Mouse (Mus musculus): ENCODE measurements around the gene Aco1.

Gene Aco1

GRCm38 (mm10) chr4:40217910-40218309 is 75.0 kb downstream of the Aco1 start:
- DNase-seq (ENCODE audit: low spot score in 2 of 2): no peak

- peak in 1 of 2 experiments; percentile 37 for DNase-seq (ENCODE audit: low spot score in 2 of 2)
These were observed 75.5 kb downstream of the Aco1 start for GRCm38 (mm10) chr4:40218382-40218781.

- DNase-seq (ENCODE audit: low spot score in 2 of 2): no peak
These were observed 77.6 kb downstream of the Aco1 start for GRCm38 (mm10) chr4:40220437-40220836.

GRCm38 (mm10) chr4:40221004-40221760 is 78.3 kb downstream of the Aco1 start:
- DNase-seq (ENCODE audit: low spot score in 2 of 2): no peak

- no peak for DNase-seq (ENCODE audit: low spot score in 2 of 2)
These were observed 79.2 kb downstream of the Aco1 start for GRCm38 (mm10) chr4:40221876-40222585.

GRCm38 (mm10) chr4:40226095-40226494 is 83.2 kb downstream of the Aco1 start:
- DNase-seq (ENCODE audit: low spot score in 2 of 2): no peak

- DNase-seq (ENCODE audit: low spot score in 2 of 2): no peak
These were observed 84.2 kb downstream of the Aco1 start for GRCm38 (mm10) chr4:40227131-40227530.

- DNase-seq (ENCODE audit: low spot score in 2 of 2): no peak
These were observed 85.0 kb downstream of the Aco1 start for GRCm38 (mm10) chr4:40227886-40228285.

- DNase-seq (ENCODE audit: low spot score in 2 of 2): no peak
These were observed 86.8 kb downstream of the Aco1 start for GRCm38 (mm10) chr4:40229723-40230122.

GRCm38 (mm10) chr4:40233062-40233664 is 90.3 kb downstream of the Aco1 start:
- no peak for DNase-seq (ENCODE audit: low spot score in 2 of 2)

GRCm38 (mm10) chr4:40234256-40234655 is 91.4 kb downstream of the Aco1 start:
- no peak for DNase-seq (ENCODE audit: low spot score in 2 of 2)

DNA sequence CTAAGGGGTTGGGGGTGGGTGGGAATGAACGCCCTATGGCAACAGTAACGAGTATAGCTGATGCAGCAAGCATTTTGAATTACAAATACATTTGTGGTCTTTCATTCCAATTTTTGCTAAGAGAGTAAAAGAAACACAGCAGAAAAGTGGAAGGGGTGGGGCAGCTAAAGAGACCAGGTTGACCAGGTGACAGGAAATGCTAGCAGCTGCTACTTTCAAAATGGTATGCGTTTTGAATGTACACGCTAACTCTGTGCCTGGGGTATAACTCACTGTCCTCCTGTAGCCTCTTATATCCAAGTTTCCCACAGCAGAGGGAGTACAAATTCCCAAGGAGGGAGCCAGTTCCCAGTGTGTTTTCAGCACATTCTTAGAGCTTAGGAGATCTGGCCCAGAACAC is 93.9 kb downstream of the Aco1 start:
- no peak for DNase-seq (ENCODE audit: low spot score in 2 of 2)

DNA sequence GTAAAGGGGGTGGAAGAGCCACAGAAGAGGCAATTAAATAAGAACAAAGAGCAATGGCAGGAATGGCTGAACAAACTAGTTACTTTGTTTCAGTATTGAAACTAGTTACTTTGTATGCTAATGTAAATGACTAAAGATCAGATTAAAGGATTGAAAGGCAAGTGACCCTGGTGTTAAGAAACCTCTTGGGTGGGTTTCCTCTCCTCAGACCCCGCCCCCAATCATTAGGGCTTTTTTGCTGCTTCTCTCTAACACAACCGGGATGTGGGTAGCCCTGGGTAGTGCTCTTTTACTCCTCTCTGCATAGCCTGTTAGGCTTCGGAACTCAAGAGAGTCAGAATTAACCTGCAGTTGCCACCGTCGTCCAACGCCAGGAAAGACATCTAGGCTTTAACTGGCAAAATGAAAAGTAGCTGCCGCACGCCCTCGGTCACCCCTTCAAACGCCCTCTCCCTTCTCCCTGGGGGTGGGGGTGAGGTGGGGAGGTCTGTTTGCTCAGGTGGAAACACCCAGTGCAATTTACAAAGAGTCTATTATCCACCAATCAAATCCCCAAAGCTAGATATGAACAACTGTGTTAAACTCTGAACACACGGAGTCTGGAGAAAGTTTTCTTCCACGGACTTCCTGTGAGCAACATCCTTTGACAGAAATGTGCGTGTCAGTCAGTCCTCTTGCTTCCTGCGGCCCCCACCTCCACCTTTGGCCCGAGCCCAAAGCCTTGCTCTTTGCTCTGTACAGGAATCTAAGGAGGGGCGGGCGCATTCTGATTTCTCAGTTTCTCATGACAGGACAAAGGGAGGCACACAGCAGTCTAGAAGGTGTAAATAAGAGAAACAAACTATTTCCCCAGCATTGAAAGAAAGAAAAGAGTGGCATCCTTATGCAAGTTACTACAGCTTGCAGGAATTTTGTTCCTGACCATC is 95.9 kb downstream of the Aco1 start:
- peak in 1 of 2 experiments; percentile 22 for DNase-seq (ENCODE audit: low spot score in 2 of 2)

- DNase-seq (ENCODE audit: low spot score in 2 of 2): peak in 1 of 2 experiments; percentile 7
These were observed 96.8 kb downstream of the Aco1 start, which contains the start of gene Ddx58 for GRCm38 (mm10) chr4:40239409-40240271. TSS of gene Ddx58 (minus strand) at chr4:40239828.

DNA sequence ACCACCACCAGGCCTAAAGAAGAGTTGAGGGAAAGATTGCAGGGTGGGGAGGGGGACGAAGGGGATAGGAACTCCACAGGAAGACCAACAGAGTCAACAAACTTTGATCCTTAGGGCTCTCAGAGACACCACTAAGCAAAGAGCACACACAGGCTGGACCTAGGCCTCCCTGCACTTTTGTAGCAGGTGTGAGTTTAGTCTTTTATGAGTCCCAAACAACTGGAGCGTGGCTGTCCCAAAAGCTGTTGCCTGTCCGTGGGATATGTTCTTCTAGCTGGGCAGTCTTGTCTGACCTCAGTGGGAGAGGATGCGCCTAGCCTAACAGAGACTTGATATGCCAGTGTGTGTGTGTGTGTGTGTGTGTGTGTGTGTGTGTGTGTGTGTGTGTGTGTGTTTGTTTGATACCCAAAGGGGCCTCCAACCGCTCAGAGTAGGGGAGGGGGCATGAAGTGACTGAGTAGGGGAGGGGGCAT is 97.4 kb downstream of the Aco1 start:
- no peak for DNase-seq (ENCODE audit: low spot score in 2 of 2)

- no peak for DNase-seq (ENCODE audit: low spot score in 2 of 2)
These were observed 99.0 kb downstream of the Aco1 start for GRCm38 (mm10) chr4:40241928-40242327.

- DNase-seq (ENCODE audit: low spot score in 2 of 2): no peak
These were observed 100.1 kb downstream of the Aco1 start for GRCm38 (mm10) chr4:40243006-40243405.

- no peak for DNase-seq (ENCODE audit: low spot score in 2 of 2)
These were observed 101.2 kb downstream of the Aco1 start for GRCm38 (mm10) chr4:40244035-40244434.
